Mouse (Mus musculus): ENCODE measurements around the gene Znhit6. TPM values are rescaled to one million over a fixed set of nuclear protein-coding genes. Genes with fewer than 3 reads are reported as not detected.
A peak's percentile ranks its signal among the peaks of the same experiment; 100 is the strongest.

The Znhit6 gene
- 10 to 100 TPM in 1 of 2 experiments, 1 to 10 TPM in 1; 9.1 to 11.0 TPM for total RNA-seq (2021)
- long read RNA-seq, experiment 1, transcript Znhit6-201 (10 exons, 2,339 nt) = major isoform, 5 of 12 reads
- long read RNA-seq, experiment 1, partial matches to known transcripts = 5 of 12 reads
- long read RNA-seq, experiment 1, other reads (novel, unspliced or antisense) = 0 of 12 reads
- long read RNA-seq, experiment 2, partial matches to known transcripts = 7 of 16 reads
- long read RNA-seq, experiment 2, other reads (novel, unspliced or antisense) = 1 of 16 reads

DNA sequence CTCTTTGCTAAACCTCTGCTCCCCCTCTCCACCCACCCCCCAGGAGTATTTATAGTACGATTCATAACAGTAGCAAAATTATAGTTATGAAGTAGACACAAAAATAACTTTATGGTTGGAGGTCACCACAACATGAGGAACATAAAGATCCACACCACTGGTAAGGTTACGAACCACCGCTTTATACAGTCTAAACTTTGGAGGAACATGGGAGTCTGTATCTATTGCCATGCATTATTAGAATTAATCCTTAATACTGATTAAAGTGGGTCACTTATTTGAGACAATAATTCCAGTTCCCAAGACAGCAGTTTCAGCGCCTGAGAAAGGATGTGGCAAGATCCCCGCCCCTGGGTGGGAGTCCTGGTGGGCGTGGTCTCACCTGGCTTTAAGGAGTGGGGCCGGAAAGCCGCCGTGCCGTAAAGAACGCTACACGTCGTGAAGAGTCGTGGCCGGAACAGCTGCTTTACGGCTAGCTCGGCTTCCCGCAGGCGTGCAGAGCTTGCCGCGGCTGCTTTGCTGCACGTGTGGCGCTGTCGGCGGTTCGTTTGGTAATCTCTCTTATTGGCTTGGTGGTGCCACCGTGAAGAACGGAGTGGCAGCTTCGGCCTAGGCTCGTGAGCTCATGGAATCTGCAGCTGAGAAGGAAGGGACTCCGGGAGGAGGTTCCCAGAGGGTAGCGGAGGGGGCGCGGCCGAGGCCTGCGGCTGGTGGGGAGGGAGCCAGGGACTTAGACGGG, at the start of gene Znhit6:
TSS of gene Znhit6 (plus strand) at position 463 of the 739 bp plus-strand sequence.
- DNase-seq = peak; percentile 84 to 85
- intact Hi-C loops (cut with DNase I) = no loop called here

- intact Hi-C loops (cut with DNase I) = no loop called here
- no peak for DNase-seq
Observed at GRCm38 (mm10) chr3:145537870-145538269, 38.1 kb upstream of the Znhit6 start.

DNA sequence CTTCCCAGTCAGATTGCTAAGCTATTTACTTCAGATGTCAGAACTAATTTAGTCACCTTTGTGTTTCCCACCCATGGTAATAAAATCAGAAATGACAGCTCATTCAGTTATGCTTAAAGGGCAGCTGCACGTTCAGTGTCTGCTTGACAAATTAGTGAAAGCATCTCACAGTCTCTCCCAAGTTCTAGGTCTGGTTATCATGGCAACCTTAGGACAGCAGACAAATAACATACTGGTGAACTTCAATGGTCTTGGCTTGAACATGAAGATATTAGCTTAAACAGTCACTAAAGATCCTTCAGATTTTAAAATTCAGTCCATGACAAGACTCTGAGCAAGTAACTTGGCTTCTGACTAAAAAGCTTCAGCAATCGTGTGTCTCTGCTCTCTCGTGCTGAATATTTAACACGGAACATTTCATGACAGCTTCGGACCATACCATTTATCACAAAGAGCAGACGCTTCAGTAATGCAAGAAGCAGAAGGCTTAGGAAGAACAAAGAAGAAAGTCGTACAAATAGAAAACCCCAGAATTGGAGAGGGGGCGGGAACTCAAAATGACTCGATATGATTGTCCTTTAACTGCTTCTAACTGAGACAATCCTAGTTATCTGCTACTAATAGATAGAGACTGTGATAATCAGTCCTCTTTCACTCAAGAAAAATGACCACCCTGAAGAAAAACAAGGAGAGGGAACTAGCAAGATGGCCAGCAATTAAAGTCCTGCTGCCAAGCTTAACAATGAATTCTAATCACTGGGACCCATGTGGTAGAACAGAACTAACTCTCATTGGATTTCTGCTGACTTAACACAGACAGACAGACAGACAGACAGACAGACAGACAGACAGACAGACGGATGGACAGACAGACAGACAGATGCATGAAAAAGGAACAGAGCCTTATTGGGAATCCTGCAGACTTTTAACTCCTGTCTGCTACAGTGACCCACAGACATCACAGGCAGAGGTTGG, 27.3 kb upstream of the Znhit6 start:
- intact Hi-C loops (cut with DNase I) = no loop called here
- DNase-seq = no peak

- intact Hi-C loops (cut with DNase I) = no loop called here
- no peak for DNase-seq
Observed at GRCm38 (mm10) chr3:145550216-145550615, 25.8 kb upstream of the Znhit6 start.

DNA sequence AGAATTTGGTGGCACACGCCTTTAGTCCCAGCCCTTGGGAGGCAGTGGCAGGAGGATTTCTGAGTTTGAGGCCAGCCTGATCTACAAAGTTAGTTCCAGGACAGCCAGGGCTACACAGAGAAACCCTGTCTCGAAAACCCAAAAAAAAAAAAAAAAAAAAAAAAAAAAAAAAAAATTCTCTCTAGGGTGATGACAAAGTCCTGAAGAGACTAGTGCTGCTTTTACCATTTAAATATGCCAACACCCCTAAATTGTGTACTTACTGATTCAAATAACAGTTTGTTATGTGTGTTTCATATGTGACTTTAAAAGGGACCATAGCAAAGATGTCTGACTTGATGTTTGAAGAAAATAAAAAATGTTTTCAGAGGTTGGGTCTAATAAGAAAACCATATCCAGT, 21.6 kb upstream of the Znhit6 start:
- DNase-seq = no peak
- intact Hi-C loops (cut with DNase I) = no loop called here

- no peak for DNase-seq
- intact Hi-C loops (cut with DNase I) = no loop called here
Observed at GRCm38 (mm10) chr3:145556206-145556605, 19.8 kb upstream of the Znhit6 start.

GRCm38 (mm10) chr3:145559675-145560074, 16.3 kb upstream of the Znhit6 start:
- DNase-seq = no peak
- intact Hi-C loops (cut with DNase I) = no loop called here

GRCm38 (mm10) chr3:145560117-145560516, 15.9 kb upstream of the Znhit6 start:
- intact Hi-C loops (cut with DNase I) = no loop called here
- no peak for DNase-seq

DNA sequence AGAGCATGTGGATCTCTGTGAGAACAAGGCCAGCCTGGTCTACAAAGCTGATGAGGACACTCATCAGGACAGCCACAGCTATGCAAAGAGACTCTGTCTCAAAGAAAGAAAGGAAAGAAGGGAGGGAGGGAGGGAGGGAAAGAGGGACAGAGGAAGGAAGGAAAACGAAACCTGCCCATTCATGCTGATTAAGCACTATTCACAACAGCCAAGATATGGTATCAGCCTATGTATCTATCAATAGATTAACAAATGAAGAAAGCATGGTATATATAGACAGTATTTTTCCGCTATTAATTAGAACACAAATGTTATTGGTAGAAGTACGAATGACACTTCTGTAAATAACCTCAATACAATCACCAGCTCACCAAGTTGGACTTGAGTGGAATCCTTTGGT, 1.5 kb upstream of the Znhit6 start:
- intact Hi-C loops (cut with DNase I) = no loop called here
- no peak for DNase-seq

GRCm38 (mm10) chr3:145575340-145575739, 665 bp upstream of the Znhit6 start:
- no peak for DNase-seq
- intact Hi-C loops (cut with DNase I) = no loop called here

- intact Hi-C loops (cut with DNase I) = no loop called here
- DNase-seq = no peak
Observed at GRCm38 (mm10) chr3:145576482-145576822, 447 bp downstream of the Znhit6 start.

DNA sequence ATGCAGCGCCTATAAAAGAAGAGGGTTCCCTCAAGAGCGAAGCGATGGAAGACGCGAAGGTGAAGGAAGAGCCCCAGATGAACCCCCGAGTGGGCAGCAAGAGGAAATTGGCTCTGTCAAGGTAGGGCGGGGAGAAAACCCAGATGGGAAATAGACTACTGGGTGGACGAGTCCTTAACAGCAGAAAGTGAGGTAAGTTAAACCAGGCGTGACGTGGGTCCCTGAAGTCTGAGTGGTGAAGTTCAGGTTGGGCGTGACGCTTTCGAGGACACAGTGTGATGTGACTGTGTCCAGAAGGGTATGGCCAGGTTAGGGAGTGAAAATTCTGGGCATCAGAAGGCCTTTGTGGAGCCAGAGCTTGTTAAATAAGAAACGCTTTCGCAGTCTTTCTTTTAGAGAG, 871 bp downstream of the Znhit6 start:
- no peak for DNase-seq
- intact Hi-C loops (cut with DNase I) = no loop called here

- intact Hi-C loops (cut with DNase I) = loop anchor here (5.0 kb wide), 1 partner anchor 144 kb away; no protein-coding TSS in a partner anchor
- DNase-seq = no peak
Observed at GRCm38 (mm10) chr3:145583043-145583442, 7.0 kb downstream of the Znhit6 start.

DNA sequence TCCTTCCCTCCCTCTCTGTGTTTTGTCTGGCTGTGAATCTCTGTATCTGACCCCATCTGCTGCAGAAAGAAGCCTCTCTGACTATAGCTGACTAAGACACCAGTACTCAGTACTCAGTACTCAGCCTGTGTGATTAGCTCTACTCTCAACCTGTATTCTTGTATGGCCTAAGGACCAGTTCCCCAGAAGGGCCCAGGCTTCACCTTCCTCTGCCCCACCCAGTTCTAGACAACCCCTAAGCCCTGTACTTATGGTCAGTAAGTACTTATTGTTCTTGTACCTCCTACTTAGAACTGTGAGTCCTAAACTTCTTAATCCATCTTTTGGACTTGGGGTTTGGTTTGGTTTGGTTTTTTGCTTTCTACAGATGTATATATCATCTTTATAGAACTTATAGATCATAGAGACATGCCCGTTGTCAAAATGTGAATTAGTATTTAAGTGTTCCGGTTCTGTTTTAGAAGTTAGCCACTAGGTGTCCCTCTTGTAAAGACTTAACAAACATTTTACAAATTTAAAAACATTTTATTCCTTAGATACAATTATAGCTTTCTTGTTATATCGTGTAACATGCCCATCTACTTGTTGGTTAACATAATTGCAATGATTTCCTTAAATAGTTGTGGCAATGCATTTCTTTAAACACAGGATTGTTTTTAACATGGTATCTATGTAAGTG, 7.7 kb downstream of the Znhit6 start:
- DNase-seq = no peak
- intact Hi-C loops (cut with DNase I) = loop anchor here (2.0 to 5.0 kb wide), 2 partner anchors 144 to 321 kb away; no protein-coding TSS in a partner anchor

DNA sequence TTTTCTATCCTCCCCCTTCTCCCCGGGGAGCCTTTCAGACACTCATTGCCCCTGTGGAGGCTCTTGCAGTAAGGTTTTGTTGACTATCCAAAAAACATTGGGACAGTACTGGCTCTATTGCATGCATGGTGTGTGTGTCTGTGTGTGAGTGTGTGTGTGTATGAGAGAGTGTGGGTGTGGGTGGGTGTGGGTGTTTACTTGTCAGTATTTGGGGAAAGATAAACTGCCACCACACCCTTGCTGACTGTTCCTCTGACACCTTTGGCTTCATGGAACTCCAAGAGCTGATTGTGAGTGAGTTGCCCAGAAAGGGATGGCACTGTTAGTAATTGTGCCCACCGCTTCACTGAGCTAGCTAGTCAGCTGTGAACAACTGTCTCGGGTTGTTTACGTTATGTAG, 14.6 kb downstream of the Znhit6 start:
- intact Hi-C loops (cut with DNase I) = no loop called here
- DNase-seq = no peak

- no peak for DNase-seq
- intact Hi-C loops (cut with DNase I) = no loop called here
Observed at GRCm38 (mm10) chr3:145591841-145592542, 16.0 kb downstream of the Znhit6 start.

DNA sequence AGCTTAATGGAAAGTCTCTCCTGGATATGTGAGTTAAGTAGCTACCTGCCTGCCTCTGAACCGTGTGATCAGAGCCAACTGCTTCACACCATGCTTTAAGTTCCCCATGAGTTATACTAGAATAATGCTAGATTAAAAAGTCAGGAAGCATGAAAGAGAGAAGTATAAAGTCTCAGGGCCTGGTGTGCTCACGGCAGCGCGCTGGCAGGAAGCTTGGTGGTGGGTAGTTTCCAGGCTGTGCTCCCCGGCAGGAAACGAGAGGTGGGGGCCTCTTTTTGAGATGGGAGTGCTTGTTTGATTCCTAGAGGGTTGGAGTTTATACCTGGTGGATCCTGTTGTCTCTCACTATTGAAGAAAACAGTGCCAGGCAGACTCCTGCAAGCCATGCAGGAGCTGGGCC, 19.3 kb downstream of the Znhit6 start:
- no peak for DNase-seq
- intact Hi-C loops (cut with DNase I) = no loop called here

- intact Hi-C loops (cut with DNase I) = no loop called here
- DNase-seq = no peak
Observed at GRCm38 (mm10) chr3:145599059-145599458, 23.1 kb downstream of the Znhit6 start.

DNA sequence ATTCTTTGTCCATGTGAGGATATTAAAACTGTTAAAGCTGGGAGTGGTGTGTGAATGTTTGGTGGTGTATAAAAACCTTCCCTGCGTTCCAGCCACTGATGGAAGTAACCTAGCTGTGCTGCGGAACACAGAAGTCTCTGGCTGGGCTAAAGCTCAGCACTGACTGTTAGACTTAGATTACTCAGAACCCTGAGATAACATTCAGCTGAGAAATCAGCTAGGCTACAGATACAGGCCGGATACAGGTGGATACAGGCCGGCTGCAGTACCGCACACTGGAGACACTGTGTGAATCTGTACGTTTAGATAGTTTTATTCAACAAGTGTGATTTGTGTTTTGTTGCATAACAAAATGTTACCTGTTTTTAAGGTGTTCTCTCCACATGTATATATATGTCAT, 24.8 kb downstream of the Znhit6 start:
- intact Hi-C loops (cut with DNase I) = no loop called here
- no peak for DNase-seq

- no peak for DNase-seq
- intact Hi-C loops (cut with DNase I) = no loop called here
Observed at GRCm38 (mm10) chr3:145601345-145601744, 25.3 kb downstream of the Znhit6 start.

All from gastrocnemius, postnatal 36 days (tissue).